In the genomic region with DNA sequence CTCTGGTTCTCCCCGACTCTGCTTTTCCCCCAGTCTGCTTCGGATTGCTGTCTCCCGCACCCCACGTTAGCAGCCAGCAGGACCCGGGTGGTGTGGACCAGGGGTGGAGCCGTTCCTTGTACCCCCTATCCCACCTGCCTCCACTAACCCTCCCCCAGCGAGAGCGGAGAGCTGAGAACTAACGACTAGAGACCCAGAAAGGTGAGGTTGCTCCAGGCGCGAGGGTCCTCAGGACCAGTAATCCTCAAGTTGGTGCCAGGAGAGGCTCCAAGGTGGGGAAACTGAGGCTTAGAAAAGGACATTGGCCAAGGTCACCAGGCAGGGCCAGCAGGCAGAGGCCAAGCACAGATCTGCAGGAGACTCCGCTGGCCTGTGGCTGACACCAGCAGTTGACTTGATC, we compare ENCODE assay signal across 10 mouse cellular contexts. TPM values are rescaled to one million over a fixed set of nuclear protein-coding genes. Genes with fewer than 3 reads are reported as not detected.
A peak's percentile ranks its signal among the peaks of the same experiment; 100 is the strongest.
DNase-seq lines count a peak whose midpoint lies in the region; ATAC-seq and TF ChIP-seq lines count a peak whose summit lies in the region.
"Had no signal": no experiment of that assay in that cellular context is flagged by ENCODE, and none has a peak within 500 bp of the region (broad histone marks: within the 10 kb centered on the region; RNA-seq: fewer than 3 reads in every experiment).

No protein-coding gene starts in this region.

- no peaks in the 10 kb centered on the region for H3K9me3 ChIP-seq in heart, embryonic 10.5 days
- H3K9me3 ChIP-seq in ES-E14 (ENCODE audit: control insufficient read depth, insufficient read depth, low read depth, low read length), result no peaks in the 10 kb centered on the region
- no peaks in the 10 kb centered on the region for H3K9me3 ChIP-seq in hindbrain, embryonic 12.5 days (replicated peaks)
- no peaks in the 10 kb centered on the region for H3K9me3 ChIP-seq in midbrain, embryonic 11.5 days (ENCODE audit: control insufficient read depth, low read length)

- peak overlapping the region; percentile 57 for H3K9ac ChIP-seq in ES-E14 (ENCODE audit: insufficient read depth, low read depth, low read length, poor library complexity, severe bottlenecking)
- H3K9ac ChIP-seq in hindbrain, embryonic 12.5 days, result peak overlapping the region; percentile 72
- H3K9ac ChIP-seq in midbrain, embryonic 11.5 days (ENCODE audit: low read length), result peak overlapping the region; percentile 9; the same call in 1 of the 2 replicates

- H3K27me3 ChIP-seq in heart, embryonic 10.5 days (ENCODE audit: insufficient read depth, poor library complexity, severe bottlenecking), result peaks cover 98% of the 10 kb centered on the region
- H3K27me3 ChIP-seq in hindbrain, embryonic 12.5 days, result peaks cover 79% of the 10 kb centered on the region
- peaks cover 63% of the 10 kb centered on the region for H3K27me3 ChIP-seq in midbrain, embryonic 11.5 days (ENCODE audit: control insufficient read depth, insufficient read depth, low read length)

- ATAC-seq in hindbrain, embryonic 12.5 days (ENCODE audit: low FRiP score), result peak; percentile 27; the same call in 1 of the 2 replicates
- ATAC-seq in midbrain, embryonic 11.5 days (ENCODE audit: low FRiP score), result peak; percentile 12; the same call in 1 of the 2 replicates

- in situ Hi-C loops in ES-E14 (cut with MboI; ENCODE audit: low sequenced_read_pairs in 2 of 2, unreplicated experiment in 2 of 2), result no loop called here

- no peak overlapping the region for H3K27ac ChIP-seq in heart, embryonic 10.5 days
- H3K27ac ChIP-seq in ES-E14 (ENCODE audit: insufficient read depth, low read depth, low read length, poor library complexity, severe bottlenecking), result no peak overlapping the region
- 0 out of 2 replicates have a peak overlapping the region, but pooled peaks have one; percentile 35 for H3K27ac ChIP-seq in hindbrain, embryonic 12.5 days
- no peak overlapping the region for H3K27ac ChIP-seq in midbrain, embryonic 11.5 days (ENCODE audit: low read depth, low read length)

- peaks cover 29% of the 10 kb centered on the region for H3K4me1 ChIP-seq in heart, embryonic 10.5 days
- peaks cover 0 to 4% of the 10 kb centered on the region in 2 experiments; a peak in 2 of 4 replicates for H3K4me1 ChIP-seq in ES-E14 (ENCODE audit: control insufficient read depth in 2 of 2, insufficient read depth in 2 of 2, low read length in 2 of 2, poor library complexity in 1 of 2)
- H3K4me1 ChIP-seq in hindbrain, embryonic 12.5 days, result peaks cover 31% of the 10 kb centered on the region
- peaks cover 18% of the 10 kb centered on the region for H3K4me1 ChIP-seq in midbrain, embryonic 11.5 days (ENCODE audit: control insufficient read depth, insufficient read depth, low read length)

- no peaks in the 10 kb centered on the region for H3K36me3 ChIP-seq in heart, embryonic 10.5 days
- H3K36me3 ChIP-seq in ES-E14 (ENCODE audit: control insufficient read depth, insufficient read depth, low read length, poor library complexity, severe bottlenecking), result no peaks in the 10 kb centered on the region
- no peaks in the 10 kb centered on the region for H3K36me3 ChIP-seq in hindbrain, embryonic 12.5 days
- H3K36me3 ChIP-seq in midbrain, embryonic 11.5 days (ENCODE audit: control insufficient read depth, insufficient read depth, low read length), result no peaks in the 10 kb centered on the region

- WGBS in heart, embryonic 10.5 days, result 2% methylated on average over 12 of the region's 12 CpGs
- 2% methylated on average over 12 of the region's 12 CpGs for whole genome bisulfite sequencing in hindbrain, embryonic 12.5 days
- WGBS in midbrain, embryonic 11.5 days, result 3% methylated on average over 12 of the region's 12 CpGs

- peak overlapping the region; percentile 67 for H3K4me3 ChIP-seq in heart, embryonic 10.5 days
- peak overlapping the region; percentile 80 to 82 for H3K4me3 ChIP-seq in ES-E14 (ENCODE audit: insufficient read depth in 1 of 2, low read depth in 1 of 2, low read length in 2 of 2, poor library complexity in 1 of 2, severe bottlenecking in 1 of 2)
- peak overlapping the region; percentile 67 for H3K4me3 ChIP-seq in hindbrain, embryonic 12.5 days
- H3K4me3 ChIP-seq in midbrain, embryonic 11.5 days (ENCODE audit: low read depth, low read length), result peak overlapping the region; percentile 52
- H3K4me3 ChIP-seq: erythroblast, embryonic 14.5 days had no signal

- peak overlapping the region; percentile 99 for H3K4me2 ChIP-seq in hindbrain, embryonic 12.5 days (replicated peaks)
- H3K4me2 ChIP-seq in midbrain, embryonic 11.5 days, result peak overlapping the region; percentile 98

- intact Hi-C loops in heart, postnatal 14 days (cut with DNase I), result no loop called here

- no peak for DNase-seq in heart, embryonic 10.5 days (ENCODE audit: low spot score)
- no peak for DNase-seq in heart, postnatal 14 days
- no peak for DNase-seq in ES-E14 (ENCODE audit: low read depth, low spot score)
- peak; percentile 91 for DNase-seq in midbrain, embryonic 11.5 days (ENCODE audit: low spot score, missing footprints)
- no peak for DNase-seq in frontal cortex, postnatal 36 days (ENCODE audit: low spot score in 2 of 2)
- no peak for DNase-seq in layer of hippocampus, postnatal 14 days (ENCODE audit: low spot score in 2 of 2)
- no peak for DNase-seq in Muller cell, postnatal 12 days (ENCODE audit: inconsistent ontology term)
- DNase-seq: adrenal gland, postnatal 10 days had no signal

TF ChIP-seq in ES-E14, 5 proteins besides CTCF, POLR2A, EP300 and RAD21:
- TF ChIP-seq CHD2 (IDR thresholded peaks at IDR 0.05; ENCODE audit: low read depth, low read length), result no peak

RNA-seq across cellular contexts. Expression of a gene that starts 0.7 kb away (rescaled TPM):
- 0.11 and 0.15 TPM in 2 replicates for polyA plus RNA-seq in heart, embryonic 10.5 days (2016; fragmentation: Nextera tagmentation; extraction: Ambion mirVana)
- not detected for total RNA-seq in heart, postnatal 14 days (2021)
- total RNA-seq in ES-E14 (2012; rRNA removed), result 1.9 and 4.5 TPM in 2 replicates
- polyA plus RNA-seq in hindbrain, embryonic 12.5 days (2016; fragmentation: Nextera tagmentation; extraction: Ambion mirVana), result 1.7 and 2.1 TPM in 2 replicates
- 0.15 and 0.33 TPM in 2 replicates for polyA plus RNA-seq in midbrain, embryonic 11.5 days (2014; fragmentation: Nextera tagmentation; extraction: Ambion mirVana)
- 100 to 1,000 TPM; 138 to 156 TPM for total RNA-seq in layer of hippocampus, postnatal 14 days (2021)
- polyA plus RNA-seq: erythroblast, embryonic 14.5 days had no signal

RNA-seq across cellular contexts. Expression of a gene that starts 42.8 kb away (rescaled TPM):
- 63.4 and 66.7 TPM in 2 replicates for polyA plus RNA-seq in heart, embryonic 10.5 days (2016; fragmentation: Nextera tagmentation; extraction: Ambion mirVana)
- 10 to 100 TPM; 21.0 to 22.6 TPM for total RNA-seq in heart, postnatal 14 days (2021)
- total RNA-seq in ES-E14 (2012; rRNA removed), result 22.4 and 32.3 TPM in 2 replicates
- polyA plus RNA-seq in hindbrain, embryonic 12.5 days (2016; fragmentation: Nextera tagmentation; extraction: Ambion mirVana), result 64.6 and 68.9 TPM in 2 replicates
- 74.5 and 85.5 TPM in 2 replicates for polyA plus RNA-seq in midbrain, embryonic 11.5 days (2014; fragmentation: Nextera tagmentation; extraction: Ambion mirVana)
- total RNA-seq in layer of hippocampus, postnatal 14 days (2021), result 10 to 100 TPM; 30.2 to 36.7 TPM

RNA-seq across cellular contexts. Expression of a gene that starts 43.1 kb away (rescaled TPM):
- 1,046 and 1,532 TPM in 2 replicates for polyA plus RNA-seq in heart, embryonic 10.5 days (2016; fragmentation: Nextera tagmentation; extraction: Ambion mirVana)
- total RNA-seq in heart, postnatal 14 days (2021), result 1,000 to 10,000 TPM; 1,424 to 1,479 TPM
- 963 and 1,094 TPM in 2 replicates for total RNA-seq in ES-E14 (2012; rRNA removed)
- 444 and 517 TPM in 2 replicates for polyA plus RNA-seq in hindbrain, embryonic 12.5 days (2016; fragmentation: Nextera tagmentation; extraction: Ambion mirVana)
- 547 and 572 TPM in 2 replicates for polyA plus RNA-seq in midbrain, embryonic 11.5 days (2014; fragmentation: Nextera tagmentation; extraction: Ambion mirVana)
- 100 to 1,000 TPM; 480 to 497 TPM for total RNA-seq in layer of hippocampus, postnatal 14 days (2021)

Comparison
In these comparisons a context has a peak if more than half of its experiments do, and no peak if none do; other contexts are left out.
1. H3K9ac ChIP-seq: peak in every context shown above with its lines; median percentile 72 in hindbrain, embryonic 12.5 days; 57 in ES-E14; 9 in midbrain, embryonic 11.5 days.
2. RNA of a gene that starts 0.7 kb away (total RNA-seq): 138 to 156 TPM in layer of hippocampus, postnatal 14 days; 1.9 to 4.5 TPM in ES-E14 and not detected in heart, postnatal 14 days; every median in the first group is over 10 times any median in the second.
3. Peak in every context shown above with its lines, with median percentiles within 50 percentile points of each other: H3K4me3 ChIP-seq.